Mouse (Mus musculus) intestine, embryonic 15.5 days (tissue): ENCODE data around the gene Mex3d. TPM values are rescaled to one million over a fixed set of nuclear protein-coding genes. Genes with fewer than 3 reads are reported as not detected.

Experiments
- ATAC-seq: fragments of 200-750 bp; cut with Nextera tagmentation; 2 replicates; pipeline ENCODE4 v1.8.0; 2017; ENCODE audit warnings: moderate TSS enrichment, moderate library complexity
- H3K27ac ChIP-seq: fragments of 300-500 bp; sonication (generic); 2 replicates; pipeline ENCODE4 v1.5.1; 2015; ENCODE audit warnings: mild to moderate bottlenecking, inconsistent platforms
- H3K27me3 ChIP-seq: fragments of 300-500 bp; sonication (generic); replicated peaks from 2 replicates; pipeline ENCODE4 v1.6.1; 2015; ENCODE audit warnings: inconsistent platforms
- H3K36me3 ChIP-seq: fragments of 300-500 bp; sonication (generic); 2 replicates; pipeline ENCODE4 v1.6.1; 2015; ENCODE audit warnings: inconsistent platforms
- H3K4me1 ChIP-seq: fragments of 300-500 bp; sonication (generic); replicated peaks from 2 replicates; pipeline ENCODE4 v1.6.1; 2015; ENCODE audit warnings: inconsistent platforms
- H3K4me2 ChIP-seq: fragments of 300-500 bp; sonication (generic); replicated peaks from 2 replicates; pipeline ENCODE4 v1.6.1; 2015; ENCODE audit warnings: mild to moderate bottlenecking, inconsistent platforms
- H3K4me3 ChIP-seq: fragments of 300-500 bp; sonication (generic); replicated peaks from 2 replicates; pipeline ENCODE4 v1.5.1; 2015; ENCODE audit warnings: inconsistent platforms
- H3K9ac ChIP-seq: fragments of 300-500 bp; sonication (generic); 2 replicates; pipeline ENCODE4 v1.6.1; 2015; ENCODE audit warnings: inconsistent platforms
- H3K9me3 ChIP-seq: fragments of 300-500 bp; sonication (generic); 2 replicates; pipeline ENCODE4 v1.6.1; 2016; ENCODE audit warnings: inconsistent platforms
- WGBS: fragments of 180-500 bp; shearing (Covaris S2); methylation state at CpG from one replicate; pipeline ENCODE4 v1.1.7; 2015; 5-methylcytosine and 5-hydroxymethylcytosine counted together
- polyA plus RNA-seq: library from polyadenylated mRNA; unstranded; fragments of >200 nt; fragmentation: Nextera tagmentation; extraction: Ambion mirVana; gene quantifications from 2 replicates; pipeline ENCODE4 v1.2.1, GENCODE M21; 2015

Gene Mex3d
- polyA plus RNA-seq, 1 experiment from 2014 or later, result 6.9 TPM

GRCm38 (mm10) chr10:80382641-80383365 lies 4.7 kb downstream of the Mex3d start:
- no peak for ATAC-seq
- peaks cover 29% of the 10 kb centered on the region for H3K4me1 ChIP-seq
- H3K27me3 ChIP-seq, result no peaks in the 10 kb centered on the region
- no peak overlapping the region for H3K9ac ChIP-seq
- H3K4me3 ChIP-seq, result no peak overlapping the region
- WGBS, result 84% methylated on average over 7 of the region's 7 CpGs
- H3K4me2 ChIP-seq, result no peak overlapping the region
- H3K36me3 ChIP-seq, result peaks cover 25% of the 10 kb centered on the region
- no peaks in the 10 kb centered on the region for H3K9me3 ChIP-seq
- H3K27ac ChIP-seq, result no peak overlapping the region

DNA sequence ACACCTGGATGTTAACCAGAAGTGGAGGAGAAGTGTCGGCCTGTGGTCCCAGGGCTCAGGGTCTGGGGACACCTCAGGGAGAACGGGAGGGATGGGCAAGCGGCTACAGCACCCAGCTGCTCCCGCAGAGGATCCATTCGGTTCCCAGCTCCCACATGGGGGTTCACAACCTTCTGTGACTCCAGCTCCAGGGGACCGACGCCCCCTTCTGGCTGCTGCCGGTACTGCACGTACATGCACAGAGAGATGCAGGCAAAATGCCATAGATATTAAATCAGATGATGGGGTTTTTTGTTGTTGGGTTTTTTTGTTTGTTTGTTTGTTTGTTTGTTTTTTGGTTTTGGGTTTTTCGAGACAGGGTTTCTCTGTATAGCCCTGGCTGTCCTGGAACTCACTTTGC lies 9.7 kb downstream of the Mex3d start:
- H3K4me3 ChIP-seq, result no peak overlapping the region
- ATAC-seq, result no peak
- no peaks in the 10 kb centered on the region for H3K9me3 ChIP-seq
- H3K4me2 ChIP-seq, result no peak overlapping the region
- no peak overlapping the region; the same call in 1 of the 2 replicates for H3K9ac ChIP-seq
- no peak overlapping the region for H3K27ac ChIP-seq
- no peaks in the 10 kb centered on the region for H3K27me3 ChIP-seq
- H3K36me3 ChIP-seq, result peaks cover 20% of the 10 kb centered on the region
- 0 out of 2 replicates have a peak, but pooled peaks cover 3% of the 10 kb centered on the region for H3K4me1 ChIP-seq
- 48% methylated on average over 10 of the region's 10 CpGs for WGBS

GRCm38 (mm10) chr10:80376160-80376559 lies 11.3 kb downstream of the Mex3d start:
- no peak for ATAC-seq
- H3K27ac ChIP-seq, result no peak overlapping the region
- no peak overlapping the region for H3K9ac ChIP-seq
- peaks cover 9% of the 10 kb centered on the region; the same call in 1 of the 2 replicates for H3K4me1 ChIP-seq
- WGBS, result 3% methylated on average over 7 of the region's 7 CpGs
- H3K36me3 ChIP-seq, result peaks cover 7% of the 10 kb centered on the region
- no peak overlapping the region for H3K4me2 ChIP-seq
- H3K27me3 ChIP-seq, result no peaks in the 10 kb centered on the region
- no peak overlapping the region for H3K4me3 ChIP-seq
- H3K9me3 ChIP-seq, result no peaks in the 10 kb centered on the region

GRCm38 (mm10) chr10:80374063-80374462 lies 13.4 kb downstream of the Mex3d start:
- no peaks in the 10 kb centered on the region for H3K9me3 ChIP-seq
- ATAC-seq, result 0 out of 2 replicates have a peak, but pooled peaks have one; percentile 41
- H3K27ac ChIP-seq, result no peak overlapping the region
- no peaks in the 10 kb centered on the region for H3K36me3 ChIP-seq
- no peaks in the 10 kb centered on the region for H3K27me3 ChIP-seq
- WGBS, result 29% methylated on average over 6 of the region's 6 CpGs
- H3K4me3 ChIP-seq, result no peak overlapping the region
- no peak overlapping the region for H3K4me2 ChIP-seq
- H3K4me1 ChIP-seq, result peaks cover 7% of the 10 kb centered on the region; the same call in 1 of the 2 replicates
- no peak overlapping the region for H3K9ac ChIP-seq

- no peaks in the 10 kb centered on the region for H3K27me3 ChIP-seq
- H3K4me3 ChIP-seq, result no peak overlapping the region
- WGBS, result 83% methylated on average over 6 of the region's 6 CpGs
- no peaks in the 10 kb centered on the region for H3K9me3 ChIP-seq
- no peak for ATAC-seq
- no peaks in the 10 kb centered on the region for H3K36me3 ChIP-seq
- H3K4me1 ChIP-seq, result peaks cover 7% of the 10 kb centered on the region; the same call in 1 of the 2 replicates
- no peak overlapping the region for H3K9ac ChIP-seq
- H3K27ac ChIP-seq, result no peak overlapping the region
- H3K4me2 ChIP-seq, result no peak overlapping the region
Measured at GRCm38 (mm10) chr10:80372706-80373105, 14.8 kb downstream of the Mex3d start.

DNA sequence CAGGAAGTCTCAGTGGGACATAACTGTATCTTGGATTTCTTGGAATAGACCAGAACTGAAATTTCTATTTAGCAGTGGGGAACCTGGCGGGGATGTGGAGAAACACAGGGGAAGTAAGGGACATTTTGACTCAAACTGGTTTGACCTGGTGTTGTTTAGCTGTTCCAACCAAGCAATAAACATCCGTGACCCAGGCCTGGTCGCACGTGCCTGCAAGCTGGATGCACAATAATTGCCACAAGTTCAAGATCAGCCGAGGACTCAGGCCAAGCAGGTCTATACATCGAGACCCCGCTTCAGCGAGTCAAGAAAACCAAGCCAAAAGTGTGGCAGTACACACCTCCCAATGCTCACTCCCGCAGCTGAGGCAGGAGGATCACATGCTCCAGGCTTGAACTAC lies 15.5 kb downstream of the Mex3d start:
- 51% methylated on average over 9 of the region's 9 CpGs for WGBS
- 0 out of 2 replicates have a peak overlapping the region, but pooled peaks have one; percentile 4 for H3K9ac ChIP-seq
- no peaks in the 10 kb centered on the region for H3K9me3 ChIP-seq
- H3K4me2 ChIP-seq, result peak overlapping the region; percentile 42; the same call in 1 of the 2 replicates
- no peak overlapping the region for H3K27ac ChIP-seq
- H3K36me3 ChIP-seq, result no peaks in the 10 kb centered on the region
- peaks cover 7% of the 10 kb centered on the region; the same call in 1 of the 2 replicates for H3K4me1 ChIP-seq
- no peaks in the 10 kb centered on the region for H3K27me3 ChIP-seq
- no peak overlapping the region for H3K4me3 ChIP-seq
- ATAC-seq, result no peak

GRCm38 (mm10) chr10:80371411-80371966 lies 16.0 kb downstream of the Mex3d start:
- WGBS, result 7% methylated on average over 12 of the region's 12 CpGs
- Histone ChIP-seq H3K9me3 (no peaks in the 10 kb centered on the region), H3K36me3 (no peaks in the 10 kb centered on the region), H3K4me1 (peaks cover 7% of the 10 kb centered on the region; the same call in 1 of the 2 replicates), H3K4me3 (peak overlapping the region; percentile 10; the same call in 1 of the 2 replicates), H3K27ac (no peak overlapping the region), H3K9ac (no peak overlapping the region), H3K4me2 (peak overlapping the region; percentile 42), H3K27me3 (no peaks in the 10 kb centered on the region)
- peak; percentile 53 for ATAC-seq

- Histone ChIP-seq H3K36me3 (no peaks in the 10 kb centered on the region), H3K4me1 (peaks cover 7% of the 10 kb centered on the region; the same call in 1 of the 2 replicates), H3K4me3 (no peak overlapping the region), H3K27ac (no peak overlapping the region), H3K27me3 (peaks cover 4% of the 10 kb centered on the region; the same call in 1 of the 2 replicates), H3K9ac (no peak overlapping the region), H3K4me2 (no peak overlapping the region), H3K9me3 (no peaks in the 10 kb centered on the region)
- 80% methylated on average over 21 of the region's 21 CpGs for WGBS
- no peak for ATAC-seq
Measured at GRCm38 (mm10) chr10:80369995-80370747, 17.3 kb downstream of the Mex3d start.

- no peak overlapping the region for H3K4me2 ChIP-seq
- H3K9me3 ChIP-seq, result no peaks in the 10 kb centered on the region
- H3K27ac ChIP-seq, result no peak overlapping the region
- no peaks in the 10 kb centered on the region for H3K36me3 ChIP-seq
- H3K4me3 ChIP-seq, result no peak overlapping the region
- H3K27me3 ChIP-seq, result peaks cover 18% of the 10 kb centered on the region; the same call in 1 of the 2 replicates
- ATAC-seq, result no peak
- WGBS, result 81% methylated on average over 6 of the region's 6 CpGs
- peaks cover 7% of the 10 kb centered on the region; the same call in 1 of the 2 replicates for H3K4me1 ChIP-seq
- H3K9ac ChIP-seq, result no peak overlapping the region
Measured at GRCm38 (mm10) chr10:80368392-80368791, 19.1 kb downstream of the Mex3d start.

DNA sequence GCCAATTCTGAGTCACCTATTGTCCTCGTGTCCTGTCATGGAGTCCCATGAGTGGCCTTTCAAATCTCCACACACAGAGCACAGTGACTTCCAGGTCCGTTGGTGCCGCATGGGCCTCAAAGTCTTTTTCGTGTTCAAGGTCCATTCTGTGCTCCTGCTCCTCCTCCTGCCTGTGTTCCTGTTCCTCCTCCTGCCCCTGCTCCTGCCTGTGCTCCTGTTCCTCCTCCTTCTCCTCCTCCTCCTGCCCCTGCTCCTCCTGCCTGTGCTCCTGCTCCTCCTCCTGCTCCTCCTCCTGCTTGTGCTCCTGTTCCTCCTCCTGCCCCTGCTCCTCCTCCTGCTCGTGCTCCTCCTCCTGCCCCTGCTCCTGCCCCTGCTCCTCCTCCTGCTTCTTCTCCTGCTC lies 19.5 kb downstream of the Mex3d start:
- no peak overlapping the region for H3K9ac ChIP-seq
- H3K9me3 ChIP-seq, result no peaks in the 10 kb centered on the region
- peaks cover 18% of the 10 kb centered on the region; the same call in 1 of the 2 replicates for H3K27me3 ChIP-seq
- H3K4me3 ChIP-seq, result no peak overlapping the region
- no peak overlapping the region for H3K4me2 ChIP-seq
- H3K27ac ChIP-seq, result no peak overlapping the region
- H3K4me1 ChIP-seq, result peaks cover 7% of the 10 kb centered on the region; the same call in 1 of the 2 replicates
- 49% methylated on average over 5 of the region's 5 CpGs for WGBS
- no peaks in the 10 kb centered on the region for H3K36me3 ChIP-seq
- ATAC-seq, result 0 out of 2 replicates have a peak, but pooled peaks have one; percentile 13

DNA sequence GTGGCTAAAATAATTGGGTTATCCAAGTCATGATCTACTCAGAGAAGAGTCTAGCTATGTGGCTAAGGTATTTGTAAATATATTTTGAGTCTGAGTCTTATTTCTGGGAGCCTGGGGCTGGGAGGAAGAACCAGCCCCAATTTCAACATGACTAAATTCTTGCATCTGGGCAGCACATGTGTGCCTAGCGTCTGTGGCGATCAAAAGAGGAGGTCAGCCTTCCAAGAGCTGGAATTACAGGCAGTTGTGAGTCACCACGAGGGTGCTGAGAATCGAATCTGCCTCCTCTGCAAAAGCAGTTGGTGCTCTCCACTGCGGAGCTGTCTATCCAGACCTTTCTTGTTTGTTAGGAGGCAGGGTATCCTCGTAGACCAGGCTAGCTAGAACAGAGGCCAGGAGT lies 21.7 kb downstream of the Mex3d start:
- H3K36me3 ChIP-seq, result no peaks in the 10 kb centered on the region
- no peak overlapping the region for H3K4me3 ChIP-seq
- H3K9ac ChIP-seq, result no peak overlapping the region
- no peaks in the 10 kb centered on the region for H3K4me1 ChIP-seq
- H3K9me3 ChIP-seq, result no peaks in the 10 kb centered on the region
- no peak for ATAC-seq
- WGBS, result 70% methylated on average over 6 of the region's 6 CpGs
- no peak overlapping the region for H3K27ac ChIP-seq
- peaks cover 18% of the 10 kb centered on the region; the same call in 1 of the 2 replicates for H3K27me3 ChIP-seq
- H3K4me2 ChIP-seq, result no peak overlapping the region

DNA sequence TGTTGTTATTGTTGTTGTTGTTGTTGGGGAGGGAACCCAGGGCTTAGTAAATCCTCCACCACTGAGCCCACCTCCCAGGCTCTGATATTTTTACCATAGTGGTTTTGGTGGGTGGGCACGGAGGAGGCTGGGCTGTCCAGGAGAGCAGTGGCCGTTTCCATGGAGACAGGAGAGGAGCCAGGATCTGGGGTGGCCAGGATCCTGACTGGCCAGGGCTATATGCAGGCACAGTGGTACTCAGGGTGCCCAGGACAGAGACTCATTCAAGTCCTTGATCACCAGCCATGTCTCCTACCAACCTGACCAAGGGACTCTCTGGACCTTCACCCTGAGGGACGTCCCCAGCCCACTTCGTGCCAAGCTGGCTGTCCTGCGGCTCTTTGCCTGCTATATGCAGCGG lies 23.7 kb downstream of the Mex3d start:
- no peaks in the 10 kb centered on the region for H3K36me3 ChIP-seq
- 48% methylated on average over 6 of the region's 6 CpGs for WGBS
- ATAC-seq, result no peak
- peaks cover 33% of the 10 kb centered on the region for H3K27me3 ChIP-seq
- no peak overlapping the region for H3K4me2 ChIP-seq
- H3K27ac ChIP-seq, result no peak overlapping the region
- H3K9ac ChIP-seq, result no peak overlapping the region
- no peaks in the 10 kb centered on the region for H3K9me3 ChIP-seq
- no peaks in the 10 kb centered on the region for H3K4me1 ChIP-seq
- no peak overlapping the region for H3K4me3 ChIP-seq
